Mouse (Mus musculus) olfactory bulb, adult 2 months (tissue): ENCODE measurements at regions not wholly inside any gene's neighbourhood (a gene's known extent, or its start where the extent isn't known, plus 50 kb on each side); places are given as distances from the start of the nearest gene placed in this dataset.

Experiments used
- H3K27ac ChIP-seq: fragments of 200-500 bp; 2 replicates; pipeline ENCODE4 v1.5.1; 2012; ENCODE audit warnings: low read depth, low read length; ENCODE audit not compliant: insufficient read depth
- H3K4me1 ChIP-seq: fragments of 200-500 bp; 2 replicates; pipeline ENCODE4 v1.6.1; 2012; ENCODE audit warnings: low read length; ENCODE audit not compliant: control insufficient read depth, insufficient read depth
- H3K4me3 ChIP-seq: fragments of 200-500 bp; 2 replicates; pipeline ENCODE4 v1.5.1; 2012; ENCODE audit warnings: mild to moderate bottlenecking, low read depth, low read length, moderate library complexity; ENCODE audit not compliant: insufficient read depth
- CTCF ChIP-seq: fragments of 200-500 bp; IDR thresholded peaks from 2 replicates; pipeline ENCODE4 v1.5.1; 2012; ENCODE audit warnings: low read depth, mild to moderate bottlenecking, low read length, moderate library complexity; ENCODE audit not compliant: insufficient read depth
- POLR2A ChIP-seq: fragments of 200-500 bp; IDR thresholded peaks from 2 replicates; pipeline ENCODE4 v1.6.1; 2012; ENCODE audit warnings: mild to moderate bottlenecking, low read depth, low read length, moderate library complexity; ENCODE audit not compliant: insufficient read depth
- WGBS: fragments of 180-500 bp; shearing (Covaris S2); methylation state at CpG from one replicate; pipeline ENCODE4 v1.1.7; 2018; 5-methylcytosine and 5-hydroxymethylcytosine counted together

DNA sequence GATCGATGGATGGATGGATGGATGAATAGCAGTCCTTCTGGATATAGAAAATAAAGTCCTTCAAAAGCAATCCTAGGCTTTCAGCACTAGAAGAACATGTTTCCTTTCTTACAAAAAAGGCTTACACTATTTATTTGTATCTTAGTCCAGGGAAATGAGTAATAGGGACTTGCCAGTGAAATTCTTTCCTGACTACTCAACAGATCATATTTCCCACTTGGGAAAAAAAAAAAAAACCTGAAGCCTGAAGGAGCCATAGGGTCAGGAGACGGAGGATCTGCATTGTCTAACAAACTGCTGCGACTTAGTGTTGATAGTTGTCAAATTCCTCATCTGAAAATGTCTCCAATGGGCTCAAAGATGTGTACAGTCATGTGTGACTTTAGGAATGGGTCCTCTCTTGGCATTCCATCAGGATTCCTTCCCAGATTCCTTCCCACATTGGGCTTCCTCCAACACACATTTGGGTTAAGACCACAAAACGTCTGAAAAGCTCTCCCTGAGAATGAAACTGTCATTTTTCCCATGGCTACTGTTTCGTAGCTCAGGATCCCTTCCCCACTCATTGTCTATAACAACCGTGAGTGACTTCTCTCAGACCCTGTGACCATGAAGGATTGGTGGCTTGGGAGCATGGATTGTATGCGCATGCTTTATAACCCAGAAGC lies 399.2 kb upstream of the 4930412O13Rik start:
- no peak overlapping the region for H3K4me3 ChIP-seq
- whole genome bisulfite sequencing = 84% methylated on average over 7 of the region's 7 CpGs
- H3K4me1 ChIP-seq = no peaks in the 10 kb centered on the region
- H3K27ac ChIP-seq = no peak overlapping the region
- TF ChIP-seq POLR2A (no peak), CTCF (no peak)

DNA sequence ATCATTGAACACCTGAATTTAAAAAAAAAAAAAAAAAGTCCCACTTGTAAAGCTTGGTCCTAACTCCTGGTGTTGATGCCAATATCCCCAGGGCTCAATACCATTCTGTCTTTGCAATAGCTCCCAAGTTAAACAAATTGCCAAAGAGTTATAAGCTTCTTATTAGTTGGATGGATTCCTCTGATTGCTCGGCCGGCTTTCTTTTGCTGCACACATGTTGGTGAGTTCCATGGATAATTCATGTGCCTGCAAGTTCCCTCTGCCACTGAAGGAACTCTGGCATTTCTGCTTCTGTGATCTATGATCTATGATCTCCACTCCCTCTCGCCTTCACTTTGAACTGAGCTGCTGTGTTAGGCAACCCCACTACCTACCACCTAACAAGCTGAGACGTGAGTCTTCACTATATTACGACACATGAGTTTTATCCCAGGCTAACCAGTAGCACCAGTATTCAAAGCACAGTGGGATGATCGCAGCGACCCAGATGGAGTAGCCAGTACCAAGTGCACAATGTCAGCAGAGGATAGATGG lies 393.6 kb upstream of the 4930412O13Rik start:
- Histone ChIP-seq H3K4me1 (no peaks in the 10 kb centered on the region), H3K4me3 (no peak overlapping the region), H3K27ac (no peak overlapping the region)
- WGBS = 93% methylated on average over 7 of the region's 7 CpGs
- TF ChIP-seq CTCF = no peak
- no peak for TF ChIP-seq POLR2A

DNA sequence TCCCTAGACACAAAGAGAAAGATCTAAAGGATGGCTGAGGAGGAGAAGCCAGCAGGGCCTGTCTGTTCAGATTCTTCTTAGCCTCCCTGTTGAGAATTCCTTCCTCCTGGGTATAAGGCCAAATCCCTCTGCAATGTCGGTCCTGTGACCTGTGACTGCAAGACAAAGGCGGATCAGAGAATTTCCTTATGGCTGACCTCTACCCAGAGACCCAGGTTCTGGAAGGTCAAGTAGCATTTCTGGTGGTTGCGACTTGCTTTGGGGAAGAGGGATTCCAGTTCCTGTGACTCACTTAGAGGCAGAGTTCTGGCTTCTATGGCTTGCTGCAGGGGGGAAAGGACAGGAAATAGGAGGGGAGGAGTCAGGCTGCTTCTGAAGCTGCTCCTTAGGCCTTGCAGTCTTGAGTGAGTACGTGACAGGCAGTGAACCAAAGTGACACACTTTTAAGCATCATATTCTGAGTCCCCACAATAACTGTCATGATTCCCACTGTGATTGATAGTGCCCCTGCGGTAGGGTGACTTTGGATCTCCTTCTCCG lies 387.4 kb upstream of the 4930412O13Rik start:
- 65% methylated on average over 6 of the region's 6 CpGs for WGBS
- Histone ChIP-seq H3K4me3 (no peak overlapping the region), H3K4me1 (no peaks in the 10 kb centered on the region), H3K27ac (no peak overlapping the region)
- TF ChIP-seq CTCF = no peak
- no peak for TF ChIP-seq POLR2A

DNA sequence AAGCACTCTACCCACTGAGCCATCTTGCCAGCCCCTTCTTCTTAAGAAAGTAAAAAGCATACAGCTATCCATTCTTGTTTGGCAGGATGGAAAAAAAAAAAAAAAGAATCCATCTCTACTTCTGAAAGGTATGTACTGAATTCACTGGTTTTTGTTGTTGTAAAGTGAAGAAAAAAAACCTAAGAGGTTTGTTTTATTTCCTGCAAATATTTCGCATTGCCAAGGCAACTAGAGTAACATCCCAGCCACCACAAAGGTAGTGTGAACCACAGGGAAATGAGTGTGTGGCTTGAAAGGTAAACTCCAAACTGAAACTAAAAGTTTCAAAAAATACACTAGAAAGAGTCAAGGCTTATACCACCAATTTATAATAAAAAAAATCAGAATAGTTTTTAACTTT lies 361.0 kb upstream of the 4930412O13Rik start:
- TF ChIP-seq CTCF (no peak), POLR2A (no peak)
- Histone ChIP-seq H3K4me1 (no peaks in the 10 kb centered on the region), H3K4me3 (no peak overlapping the region), H3K27ac (no peak overlapping the region)
- 91% methylated on average over 1 of the region's 1 CpGs for WGBS

DNA sequence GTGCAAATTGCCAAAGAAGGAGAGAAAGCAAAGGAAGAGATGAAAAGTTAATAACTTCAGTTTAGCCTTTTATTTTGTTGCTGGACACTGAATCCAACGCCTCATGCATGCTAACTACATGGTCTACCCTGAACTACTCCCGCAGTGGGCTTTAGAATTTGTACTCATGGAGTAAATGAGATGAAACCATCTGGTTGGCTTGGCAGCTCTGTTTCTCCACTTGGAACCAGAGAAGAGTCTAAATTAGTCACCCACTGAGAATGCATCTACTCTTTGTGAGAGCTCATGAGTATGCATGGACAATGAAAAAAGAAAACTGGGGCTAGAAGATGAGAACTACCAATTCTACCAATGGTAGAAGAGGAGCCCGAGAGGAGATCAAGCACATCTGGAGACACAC lies 355.1 kb upstream of the 4930412O13Rik start:
- no peak for TF ChIP-seq POLR2A
- H3K4me1 ChIP-seq = peaks cover 2% of the 10 kb centered on the region; the same call in 1 of the 2 replicates
- H3K27ac ChIP-seq = no peak overlapping the region
- H3K4me3 ChIP-seq = no peak overlapping the region
- 68% methylated on average over 3 of the region's 3 CpGs for WGBS

DNA sequence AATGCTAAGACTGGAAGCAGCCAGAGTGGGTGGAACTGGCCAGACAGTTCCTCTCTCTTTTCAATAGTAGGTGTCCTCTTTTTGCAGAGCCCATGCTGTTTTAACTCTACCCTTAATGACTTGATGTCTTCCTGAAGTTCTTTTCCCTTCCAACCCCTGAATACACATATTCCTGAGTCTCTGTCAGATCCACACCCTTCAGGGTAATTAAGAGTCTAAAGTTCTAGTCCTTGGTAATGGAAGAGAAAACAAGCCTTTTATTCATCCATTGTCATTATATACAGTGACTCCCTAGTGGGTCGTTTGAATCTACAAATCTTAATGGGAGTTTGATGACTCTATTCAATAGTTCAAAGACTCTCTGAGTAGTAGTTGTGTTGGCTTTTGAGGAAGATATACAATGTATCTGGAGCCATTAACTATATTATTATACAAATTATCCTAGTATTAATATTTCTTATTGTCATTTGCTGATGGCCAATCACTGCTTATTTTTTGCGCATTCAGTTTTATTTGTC lies 345.9 kb upstream of the 4930412O13Rik start:
- no peak overlapping the region for H3K27ac ChIP-seq
- WGBS = 65% methylated on average over 2 of the region's 2 CpGs
- no peak overlapping the region for H3K4me3 ChIP-seq
- peaks cover 2% of the 10 kb centered on the region; the same call in 1 of the 2 replicates for H3K4me1 ChIP-seq
- TF ChIP-seq POLR2A (no peak), CTCF (no peak)

DNA sequence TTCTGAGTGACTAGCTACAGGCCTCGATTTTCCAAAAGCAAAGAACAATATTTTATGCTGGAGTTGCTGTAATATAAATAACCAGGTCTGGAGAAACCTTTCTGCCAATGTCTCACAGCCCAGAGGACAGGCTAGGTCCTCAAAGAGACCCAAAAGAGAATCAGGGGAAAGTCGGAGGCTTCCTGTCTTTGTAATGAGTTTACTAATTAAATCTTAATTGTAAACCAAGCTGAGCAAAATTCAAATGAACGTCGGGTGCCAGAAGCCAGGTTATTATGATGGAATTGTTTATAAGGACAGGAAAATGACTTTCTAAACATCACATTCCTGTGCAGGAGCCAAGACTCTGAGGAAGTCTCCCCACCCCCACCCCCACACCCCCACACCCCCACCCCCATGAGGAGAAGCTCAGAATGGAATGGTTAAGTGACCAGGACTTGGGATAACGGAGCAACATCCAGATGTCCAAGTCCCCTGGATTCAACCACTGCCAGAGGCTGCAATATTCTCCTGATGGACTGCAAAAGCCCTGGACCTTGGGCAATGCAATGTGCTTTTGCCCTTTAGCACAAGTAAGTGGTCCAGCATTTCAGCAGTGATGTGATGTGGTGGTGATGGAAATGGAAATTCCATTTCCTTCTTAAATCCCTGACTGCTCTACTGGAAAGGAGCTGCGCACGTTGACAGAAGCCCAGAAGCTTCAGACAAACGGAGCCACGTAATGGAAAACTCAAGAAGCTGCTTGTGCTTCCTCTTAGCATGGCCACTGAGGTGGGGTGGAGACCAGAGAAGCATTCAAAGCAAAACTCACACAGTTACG lies 333.1 kb upstream of the 4930412O13Rik start:
- no peak overlapping the region for H3K4me3 ChIP-seq
- H3K4me1 ChIP-seq = no peaks in the 10 kb centered on the region
- no peak overlapping the region for H3K27ac ChIP-seq
- WGBS = 66% methylated on average over 10 of the region's 10 CpGs
- no peak for TF ChIP-seq CTCF
- TF ChIP-seq POLR2A = no peak

DNA sequence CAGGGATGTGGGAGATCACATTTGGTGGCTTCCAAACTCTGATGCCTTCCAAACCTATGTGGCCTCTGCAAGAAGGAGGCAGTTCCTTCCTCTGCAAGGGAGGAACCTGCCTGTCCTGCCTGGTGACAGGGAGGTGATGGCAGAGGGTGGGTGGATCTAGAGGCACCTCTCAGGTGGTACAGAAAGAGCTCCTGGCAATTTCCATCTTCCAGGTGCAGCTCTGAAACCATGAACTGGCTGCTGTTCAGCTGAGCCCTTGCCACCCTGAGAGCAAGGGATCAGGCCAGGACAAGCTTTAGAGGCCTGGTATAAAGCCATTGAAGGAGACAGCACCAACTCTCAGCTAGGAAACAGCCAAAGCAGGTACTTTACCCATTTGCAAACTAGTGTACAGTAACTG lies 327.7 kb upstream of the 4930412O13Rik start:
- Histone ChIP-seq H3K4me1 (no peaks in the 10 kb centered on the region), H3K27ac (no peak overlapping the region), H3K4me3 (no peak overlapping the region)
- TF ChIP-seq POLR2A = no peak
- TF ChIP-seq CTCF = no peak
